Mouse (Mus musculus) liver, embryonic 11.5 days (tissue): ENCODE results near the gene Akap13. TPM values are rescaled to one million over a fixed set of nuclear protein-coding genes. Genes with fewer than 3 reads are reported as not detected.

Experiments used
- ATAC-seq: fragments of 200-750 bp; cut with Nextera tagmentation; replicated peaks from 2 replicates; pipeline ENCODE4 v1.8.0; 2017; ENCODE audit warnings: moderate number of reproducible peaks, mild to moderate bottlenecking, moderate TSS enrichment, moderate library complexity; ENCODE audit not compliant: low FRiP score
- DNase-seq: peaks from one replicate; pipeline ENCODE4 v3.0.0-alpha.2; 2017; ENCODE audit warnings: low spot score
- H3K27ac ChIP-seq: fragments of 300-500 bp; sonication (generic); 2 replicates; pipeline ENCODE4 v1.5.1; 2014; ENCODE audit warnings: mild to moderate bottlenecking, low read depth, low read length, control low read depth
- H3K27me3 ChIP-seq: fragments of 300-500 bp; sonication (generic); replicated peaks from 2 replicates; pipeline ENCODE4 v1.6.1; 2014; ENCODE audit warnings: low read length, mixed read lengths; ENCODE audit not compliant: control insufficient read depth, insufficient read depth
- H3K36me3 ChIP-seq: fragments of 300-500 bp; sonication (generic); 2 replicates; pipeline ENCODE4 v1.6.1; 2014; ENCODE audit warnings: mild to moderate bottlenecking, low read length, moderate library complexity, mixed read lengths; ENCODE audit not compliant: control insufficient read depth, insufficient read depth
- H3K4me1 ChIP-seq: fragments of 300-500 bp; sonication (generic); replicated peaks from 2 replicates; pipeline ENCODE4 v1.6.1; 2014; ENCODE audit warnings: low read length, mixed read lengths; ENCODE audit not compliant: control insufficient read depth, insufficient read depth
- H3K4me2 ChIP-seq: fragments of 300-500 bp; sonication (generic); 2 replicates; pipeline ENCODE4 v1.6.1; 2014; ENCODE audit warnings: mild to moderate bottlenecking, control low read depth, moderate library complexity
- H3K4me3 ChIP-seq: fragments of 300-500 bp; sonication (generic); 2 replicates; pipeline ENCODE4 v1.5.1; 2014; ENCODE audit warnings: low read depth, low read length, control low read depth
- H3K9ac ChIP-seq: fragments of 300-500 bp; sonication (generic); 2 replicates; pipeline ENCODE4 v1.6.1; 2014; ENCODE audit warnings: low read depth, low read length, control low read depth
- H3K9me3 ChIP-seq: fragments of 300-500 bp; sonication (generic); 2 replicates; pipeline ENCODE4 v1.6.1; 2016; ENCODE audit warnings: low read length, inconsistent platforms, mixed read lengths; ENCODE audit not compliant: control insufficient read depth
- WGBS: fragments of 180-500 bp; shearing (Covaris S2); extraction: QIAGEN DNeasy Blood & Tissue Kit; methylation state at CpG from one replicate; pipeline ENCODE4 v1.1.7; 2014; 5-methylcytosine and 5-hydroxymethylcytosine counted together
- polyA plus RNA-seq: library from polyadenylated mRNA; unstranded; fragments of >200 nt; fragmentation: Nextera tagmentation; extraction: Ambion mirVana; gene quantifications from 2 replicates; pipeline ENCODE4 v1.2.1, GENCODE M21; 2014

Akap13 gene
- polyA plus RNA-seq, 1 experiment from 2014 or later = 30.7 TPM

- 65% methylated on average over 2 of the region's 2 CpGs for WGBS
- H3K27me3 ChIP-seq = no peaks in the 10 kb centered on the region
- ATAC-seq (no peak), DNase-seq (no peak)
- no peak overlapping the region for H3K4me2 ChIP-seq
- no peak overlapping the region for H3K4me3 ChIP-seq
- no peak overlapping the region for H3K27ac ChIP-seq
- H3K9me3 ChIP-seq = no peaks in the 10 kb centered on the region
- H3K4me1 ChIP-seq = no peaks in the 10 kb centered on the region
- H3K9ac ChIP-seq = no peak overlapping the region
- H3K36me3 ChIP-seq = no peaks in the 10 kb centered on the region
These were observed 172.5 kb downstream of the Akap13 start for GRCm38 (mm10) chr7:75627831-75628230.

DNA sequence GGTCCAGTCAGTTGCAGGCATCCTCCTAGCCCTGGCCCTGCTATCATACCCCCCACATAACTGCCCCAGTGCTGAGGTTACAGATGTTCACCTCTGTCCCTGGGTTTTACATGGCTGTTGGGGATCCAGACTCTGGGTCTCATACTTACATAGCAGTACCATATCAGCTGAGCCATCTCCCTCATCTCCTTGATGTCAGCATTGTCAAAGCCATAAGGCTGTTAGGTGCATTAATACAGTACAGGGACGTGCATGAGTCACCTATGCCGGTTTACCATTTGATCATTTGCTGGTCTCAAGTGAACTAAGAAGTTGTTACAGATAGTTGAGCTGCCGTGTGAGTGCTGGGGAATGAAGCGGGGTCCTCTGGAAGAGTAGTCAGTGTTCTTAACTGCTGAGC, 174.3 kb downstream of the Akap13 start:
- DNase-seq (no peak), ATAC-seq (no peak)
- Histone ChIP-seq H3K4me1 (no peaks in the 10 kb centered on the region), H3K27ac (no peak overlapping the region), H3K9me3 (no peaks in the 10 kb centered on the region), H3K27me3 (no peaks in the 10 kb centered on the region), H3K9ac (no peak overlapping the region), H3K36me3 (no peaks in the 10 kb centered on the region), H3K4me2 (no peak overlapping the region), H3K4me3 (no peak overlapping the region)
- WGBS = 90% methylated on average over 4 of the region's 4 CpGs

- Histone ChIP-seq H3K27ac (no peak overlapping the region), H3K9me3 (no peaks in the 10 kb centered on the region), H3K4me3 (no peak overlapping the region), H3K9ac (no peak overlapping the region), H3K4me1 (no peaks in the 10 kb centered on the region), H3K4me2 (no peak overlapping the region), H3K27me3 (no peaks in the 10 kb centered on the region), H3K36me3 (no peaks in the 10 kb centered on the region)
- 65% methylated on average over 3 of the region's 3 CpGs for WGBS
- no peak for ATAC-seq
- DNase-seq = no peak
These were observed 177.6 kb downstream of the Akap13 start for GRCm38 (mm10) chr7:75632941-75633340.

- no peak for ATAC-seq
- Histone ChIP-seq H3K4me1 (no peaks in the 10 kb centered on the region), H3K4me2 (no peak overlapping the region), H3K9me3 (no peaks in the 10 kb centered on the region), H3K27me3 (no peaks in the 10 kb centered on the region), H3K36me3 (no peaks in the 10 kb centered on the region), H3K9ac (no peak overlapping the region), H3K27ac (no peak overlapping the region), H3K4me3 (no peak overlapping the region)
- no peak for DNase-seq
These were observed 178.1 kb downstream of the Akap13 start for GRCm38 (mm10) chr7:75633393-75633792.

- H3K4me2 ChIP-seq = no peak overlapping the region
- H3K4me3 ChIP-seq = no peak overlapping the region
- no peak for DNase-seq
- no peaks in the 10 kb centered on the region for H3K4me1 ChIP-seq
- H3K36me3 ChIP-seq = no peaks in the 10 kb centered on the region
- H3K9ac ChIP-seq = no peak overlapping the region
- H3K27me3 ChIP-seq = no peaks in the 10 kb centered on the region
- no peaks in the 10 kb centered on the region for H3K9me3 ChIP-seq
- no peak overlapping the region for H3K27ac ChIP-seq
- no peak for ATAC-seq
- WGBS = 88% methylated on average over 7 of the region's 7 CpGs
These were observed 178.6 kb downstream of the Akap13 start for GRCm38 (mm10) chr7:75633807-75634526.

DNA sequence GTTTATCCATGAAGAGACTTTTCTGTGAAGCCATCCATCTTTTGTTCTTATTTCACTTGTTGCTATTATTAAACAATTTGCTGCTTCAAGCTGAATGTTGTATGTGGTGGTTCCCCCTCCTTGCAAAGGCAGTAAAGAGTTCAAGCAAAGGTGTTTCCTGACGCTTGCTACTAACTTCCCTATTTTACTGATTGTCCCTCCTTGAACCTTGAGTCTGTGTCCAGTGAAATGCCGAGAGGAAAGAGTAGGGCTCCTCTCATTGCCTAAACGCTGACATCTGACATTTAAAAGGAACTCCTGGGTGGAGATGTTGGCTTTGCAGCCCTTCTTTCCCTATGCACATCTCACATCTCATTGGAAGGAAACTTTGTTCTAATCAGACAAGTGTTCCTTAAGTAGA, 183.4 kb downstream of the Akap13 start:
- ATAC-seq (no peak), DNase-seq (no peak)
- Histone ChIP-seq H3K4me2 (no peak overlapping the region), H3K9me3 (no peaks in the 10 kb centered on the region), H3K27me3 (no peaks in the 10 kb centered on the region), H3K4me3 (no peak overlapping the region), H3K36me3 (no peaks in the 10 kb centered on the region), H3K27ac (no peak overlapping the region), H3K4me1 (peaks cover 13% of the 10 kb centered on the region), H3K9ac (no peak overlapping the region)
- 44% methylated on average over 3 of the region's 3 CpGs for WGBS

- peaks cover 15% of the 10 kb centered on the region for H3K4me1 ChIP-seq
- H3K4me3 ChIP-seq = no peak overlapping the region
- H3K4me2 ChIP-seq = no peak overlapping the region
- H3K9ac ChIP-seq = no peak overlapping the region
- no peak for ATAC-seq
- DNase-seq = peak; percentile 53
- H3K36me3 ChIP-seq = no peaks in the 10 kb centered on the region
- 31% methylated on average over 3 of the region's 3 CpGs for WGBS
- H3K27ac ChIP-seq = no peak overlapping the region
- H3K9me3 ChIP-seq = no peaks in the 10 kb centered on the region
- H3K27me3 ChIP-seq = no peaks in the 10 kb centered on the region
These were observed 184.2 kb downstream of the Akap13 start for GRCm38 (mm10) chr7:75639541-75639940.

DNA sequence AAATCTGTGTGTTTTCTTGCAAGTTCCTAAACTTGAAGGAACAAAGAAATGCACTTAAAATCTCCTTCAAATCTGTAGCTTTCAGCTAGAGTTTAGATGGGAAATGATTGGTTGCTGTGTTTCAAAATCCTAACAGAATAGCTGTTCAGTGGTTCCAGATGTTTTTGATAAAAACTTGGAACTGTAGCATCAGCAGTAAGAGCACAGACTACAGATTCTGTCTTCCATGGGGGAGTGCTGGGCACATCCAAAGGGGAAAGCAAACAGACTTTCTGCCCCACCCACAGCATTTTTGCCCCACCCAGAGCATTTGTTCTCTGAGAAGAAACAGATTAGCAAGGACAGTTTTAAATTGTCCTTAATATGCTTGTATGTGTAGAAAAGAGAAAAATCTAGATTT, 184.7 kb downstream of the Akap13 start:
- Histone ChIP-seq H3K4me3 (no peak overlapping the region), H3K9ac (no peak overlapping the region), H3K4me2 (no peak overlapping the region), H3K4me1 (peaks cover 15% of the 10 kb centered on the region), H3K27me3 (no peaks in the 10 kb centered on the region), H3K27ac (no peak overlapping the region), H3K36me3 (no peaks in the 10 kb centered on the region), H3K9me3 (no peaks in the 10 kb centered on the region)
- DNase-seq = no peak
- no peak for ATAC-seq

DNA sequence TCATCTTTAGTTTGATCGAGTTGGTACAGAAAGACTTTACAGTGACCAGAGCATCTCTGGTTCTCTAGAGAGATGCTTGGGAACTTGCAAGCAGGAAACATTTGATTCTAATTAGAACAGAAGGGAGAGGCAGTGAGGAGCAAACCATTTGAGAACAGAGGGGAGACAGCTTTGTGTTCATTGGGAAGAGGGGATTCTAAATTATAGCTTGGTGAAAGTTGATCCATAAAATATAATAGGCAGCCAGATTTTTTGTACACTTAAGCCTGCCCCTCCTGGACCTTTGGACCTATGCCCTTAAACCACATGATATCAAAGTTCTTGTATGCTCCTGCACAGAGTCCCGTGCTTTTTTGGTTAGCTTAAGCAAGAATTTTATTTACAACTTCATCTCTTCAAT, 185.3 kb downstream of the Akap13 start:
- H3K4me3 ChIP-seq = no peak overlapping the region
- H3K27me3 ChIP-seq = no peaks in the 10 kb centered on the region
- DNase-seq (no peak), ATAC-seq (no peak)
- no peak overlapping the region for H3K4me2 ChIP-seq
- no peaks in the 10 kb centered on the region for H3K36me3 ChIP-seq
- no peak overlapping the region for H3K9ac ChIP-seq
- no peaks in the 10 kb centered on the region for H3K9me3 ChIP-seq
- WGBS = 72% methylated on average over 2 of the region's 2 CpGs
- H3K4me1 ChIP-seq = peaks cover 15% of the 10 kb centered on the region
- no peak overlapping the region for H3K27ac ChIP-seq
